Mouse (Mus musculus) right cerebral cortex, adult 2 months (tissue): ENCODE measurements at regions not wholly inside any gene's neighbourhood (a gene's known extent, or its start where the extent isn't known, plus 50 kb on each side); places are given as distances from the start of the nearest gene placed in this dataset.

ENCODE experiments used
- DNase-seq, 2 experiments: peaks; one replicate each; pipeline ENCODE4 v3.0.0; 2021 to 2022; ENCODE audit warnings: low spot score in 2 of 2

- no peak for DNase-seq
These were observed 135.5 kb upstream of the Med13l start for GRCm38 (mm10) chr5:118424764-118425568.

GRCm38 (mm10) chr5:118426673-118427072, 133.8 kb upstream of the Med13l start:
- peak; percentile 62 to 66 for DNase-seq

GRCm38 (mm10) chr5:118428323-118429095, 132.0 kb upstream of the Med13l start:
- no peak for DNase-seq

GRCm38 (mm10) chr5:118433599-118433998, 126.9 kb upstream of the Med13l start:
- no peak for DNase-seq

- no peak for DNase-seq
These were observed 125.5 kb upstream of the Med13l start for GRCm38 (mm10) chr5:118434718-118435555.

GRCm38 (mm10) chr5:118435556-118435950, 124.9 kb upstream of the Med13l start:
- no peak for DNase-seq

GRCm38 (mm10) chr5:118436035-118436434, 124.4 kb upstream of the Med13l start:
- DNase-seq: no peak

GRCm38 (mm10) chr5:118436474-118437306, 123.8 kb upstream of the Med13l start:
- DNase-seq: no peak

- no peak for DNase-seq
These were observed 123.2 kb upstream of the Med13l start for GRCm38 (mm10) chr5:118437307-118437610.

GRCm38 (mm10) chr5:118438016-118438415, 122.5 kb upstream of the Med13l start:
- DNase-seq: no peak

- DNase-seq: no peak
These were observed 115.8 kb upstream of the Med13l start for GRCm38 (mm10) chr5:118444538-118445251.

- no peak for DNase-seq
These were observed 115.1 kb upstream of the Med13l start for GRCm38 (mm10) chr5:118445252-118445987.

- DNase-seq: no peak
These were observed 114.5 kb upstream of the Med13l start for GRCm38 (mm10) chr5:118445988-118446280.

GRCm38 (mm10) chr5:118446878-118447277, 113.6 kb upstream of the Med13l start:
- DNase-seq: no peak

GRCm38 (mm10) chr5:118447366-118447765, 113.1 kb upstream of the Med13l start:
- no peak for DNase-seq

- DNase-seq: no peak
These were observed 111.5 kb upstream of the Med13l start for GRCm38 (mm10) chr5:118448884-118449515.

GRCm38 (mm10) chr5:118449893-118450292, 110.6 kb upstream of the Med13l start:
- DNase-seq: no peak

- DNase-seq: no peak
These were observed 108.4 kb upstream of the Med13l start for GRCm38 (mm10) chr5:118452052-118452451.

GRCm38 (mm10) chr5:118454096-118454495, 106.4 kb upstream of the Med13l start:
- no peak for DNase-seq
